Mouse (Mus musculus): ENCODE results near the gene Fank1.

DNA sequence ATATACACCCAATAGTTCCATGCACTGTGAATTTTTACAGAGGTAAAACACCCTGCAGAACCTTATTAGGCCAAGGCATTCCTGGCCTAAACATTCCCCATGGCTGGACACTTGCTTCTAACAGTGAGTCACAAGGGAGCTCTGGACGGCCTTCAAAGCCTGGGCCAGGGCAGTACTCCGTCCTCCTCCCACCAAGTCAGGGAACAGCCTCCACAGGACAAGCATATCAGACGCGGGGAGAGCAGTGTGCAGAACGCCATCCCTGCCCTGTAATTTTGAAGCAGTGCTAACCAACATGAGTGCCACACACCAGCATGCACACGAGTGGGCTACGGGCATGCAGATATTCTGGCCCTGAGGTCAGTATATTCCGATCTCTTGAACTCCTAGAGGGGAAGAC, 29.3 kb upstream of the Fank1 start:
- TF ChIP-seq GATA1 (IDR thresholded peaks at IDR 0.05; ENCODE audit: borderline replicate concordance, low read length) (no peak), FLI1 (IDR thresholded peaks at IDR 0.05; ENCODE audit: low read length) (no peak)
